Mouse (Mus musculus) adrenal gland, adult (tissue): ENCODE results near the gene B4gat1.
A peak's percentile ranks its signal among the peaks of the same experiment; 100 is the strongest.
"Not testable (repeated sequence)": the region's sequence is repeated elsewhere in the genome, so short reads cannot be mapped to it uniquely, and the experiment has no call there.

ENCODE experiments used
- DNase-seq, 2 experiments: peaks; one replicate each; pipeline ENCODE4 v3.0.0; 2022 to 2023; ENCODE audit warnings: low spot score in 1 of 2; ENCODE audit not compliant: inconsistent age in 2 of 2

Gene B4gat1

GRCm38 (mm10) chr19:5083961-5084833 is 45.6 kb downstream of the B4gat1 start:
- DNase-seq, result no peak

GRCm38 (mm10) chr19:5084834-5085144 is 46.2 kb downstream of the B4gat1 start:
- no peak for DNase-seq

GRCm38 (mm10) chr19:5085145-5085863 is 46.7 kb downstream of the B4gat1 start, which contains the start of gene Tmem151a:
Gene Tmem151a (minus strand): TSS chr19:5085531.
- DNase-seq, result peak; percentile 61 to 84

- DNase-seq, result not testable (repeated sequence)
These were observed 47.9 kb downstream of the B4gat1 start for GRCm38 (mm10) chr19:5086533-5086932.

- DNase-seq, result peak; percentile 95 to 98
These were observed 49.5 kb downstream of the B4gat1 start, which contains the start of gene Yif1a for GRCm38 (mm10) chr19:5087884-5088728. Gene Yif1a (plus strand): TSS chr19:5088538.

GRCm38 (mm10) chr19:5089324-5089723 is 50.7 kb downstream of the B4gat1 start:
- DNase-seq, result no peak
